Mouse (Mus musculus) kidney, embryonic 14.5 days (tissue): ENCODE measurements around the gene Ift52. TPM values are rescaled to one million over a fixed set of nuclear protein-coding genes. Genes with fewer than 3 reads are reported as not detected.

Source experiments
- ATAC-seq: fragments of 200-750 bp; cut with Nextera tagmentation; 2 replicates; pipeline ENCODE4 v1.8.0; 2017; ENCODE audit warnings: moderate number of reproducible peaks, mild to moderate bottlenecking, moderate TSS enrichment, moderate library complexity; ENCODE audit not compliant: low FRiP score, low TSS enrichment
- H3K27ac ChIP-seq: fragments of 300-500 bp; sonication (generic); 2 replicates; pipeline ENCODE4 v1.5.1; 2014; ENCODE audit warnings: low read depth, mild to moderate bottlenecking, low read length, moderate library complexity, mixed read lengths
- H3K27me3 ChIP-seq: fragments of 300-500 bp; sonication (generic); 2 replicates; pipeline ENCODE4 v1.6.1; 2014; ENCODE audit warnings: mild to moderate bottlenecking, low read length; ENCODE audit not compliant: control insufficient read depth, insufficient read depth
- H3K36me3 ChIP-seq: fragments of 300-500 bp; sonication (generic); 2 replicates; pipeline ENCODE4 v1.6.1; 2014; ENCODE audit warnings: low read length, mixed read lengths; ENCODE audit not compliant: control insufficient read depth, insufficient read depth
- H3K4me1 ChIP-seq: fragments of 300-500 bp; sonication (generic); 2 replicates; pipeline ENCODE4 v1.6.1; 2014; ENCODE audit warnings: low read length, mixed read lengths; ENCODE audit not compliant: control insufficient read depth, insufficient read depth
- H3K4me2 ChIP-seq: fragments of 300-500 bp; sonication (generic); replicated peaks from 2 replicates; pipeline ENCODE4 v1.6.1; 2014; ENCODE audit warnings: low read depth, mild to moderate bottlenecking, low read length
- H3K4me3 ChIP-seq: fragments of 300-500 bp; sonication (generic); 2 replicates; pipeline ENCODE4 v1.5.1; 2014; ENCODE audit warnings: mild to moderate bottlenecking, low read length
- H3K9ac ChIP-seq: fragments of 300-500 bp; sonication (generic); 2 replicates; pipeline ENCODE4 v1.6.1; 2014; ENCODE audit warnings: low read depth, mild to moderate bottlenecking, low read length, moderate library complexity
- H3K9me3 ChIP-seq: fragments of 300-500 bp; sonication (generic); 2 replicates; pipeline ENCODE4 v1.6.1; 2016; ENCODE audit warnings: low read length; ENCODE audit not compliant: control insufficient read depth
- WGBS: fragments of 180-500 bp; shearing (Covaris S2); extraction: QIAGEN DNeasy Blood & Tissue Kit; methylation state at CpG from one replicate; pipeline ENCODE4 v1.1.7; 2014; 5-methylcytosine and 5-hydroxymethylcytosine counted together
- polyA plus RNA-seq: library from polyadenylated mRNA; unstranded; fragments of >200 nt; fragmentation: Nextera tagmentation; extraction: Ambion mirVana; gene quantifications from 2 replicates; pipeline ENCODE4 v1.2.1, GENCODE M21; 2014

The Ift52 gene
- polyA plus RNA-seq, 1 experiment from 2014 or later = 56.0 TPM

- Histone ChIP-seq H3K4me1 (0 out of 2 replicates have a peak, but pooled peaks cover 5% of the 10 kb centered on the region), H3K36me3 (no peaks in the 10 kb centered on the region), H3K27me3 (no peaks in the 10 kb centered on the region), H3K27ac (no peak overlapping the region), H3K9me3 (no peaks in the 10 kb centered on the region), H3K9ac (no peak overlapping the region), H3K4me3 (no peak overlapping the region), H3K4me2 (no peak overlapping the region)
- WGBS = 88% methylated on average over 6 of the region's 6 CpGs
- ATAC-seq = no peak
These were observed 32.8 kb upstream of the Ift52 start for GRCm38 (mm10) chr2:162984381-162984780.

GRCm38 (mm10) chr2:162985923-162986322 is 31.2 kb upstream of the Ift52 start:
- 63% methylated on average over 3 of the region's 3 CpGs for WGBS
- Histone ChIP-seq H3K36me3 (no peaks in the 10 kb centered on the region), H3K27me3 (no peaks in the 10 kb centered on the region), H3K9me3 (no peaks in the 10 kb centered on the region), H3K27ac (no peak overlapping the region), H3K4me2 (no peak overlapping the region), H3K9ac (no peak overlapping the region), H3K4me1 (0 out of 2 replicates have a peak, but pooled peaks cover 5% of the 10 kb centered on the region), H3K4me3 (no peak overlapping the region)
- no peak; the same call in 1 of the 2 replicates for ATAC-seq

- no peak overlapping the region for H3K4me2 ChIP-seq
- H3K4me1 ChIP-seq = 0 out of 2 replicates have a peak, but pooled peaks cover 5% of the 10 kb centered on the region
- H3K27me3 ChIP-seq = no peaks in the 10 kb centered on the region; the same call in 1 of the 2 replicates
- H3K9me3 ChIP-seq = no peaks in the 10 kb centered on the region
- 0 out of 2 replicates have a peak, but pooled peaks have one; percentile 15 for ATAC-seq
- no peak overlapping the region for H3K4me3 ChIP-seq
- WGBS = 66% methylated on average over 3 of the region's 3 CpGs
- no peaks in the 10 kb centered on the region for H3K36me3 ChIP-seq
- H3K27ac ChIP-seq = no peak overlapping the region
- no peak overlapping the region for H3K9ac ChIP-seq
These were observed 30.4 kb upstream of the Ift52 start for GRCm38 (mm10) chr2:162986764-162987163.

- Histone ChIP-seq H3K27ac (no peak within 1 kb of the TSS), H3K4me1 (0 out of 2 replicates have a peak, but pooled peaks cover 5% of the 10 kb centered on the region)
- peak; percentile 87; the same call in 1 of the 2 replicates for ATAC-seq
These were observed 29.9 kb upstream of the Ift52 start, which contains the start of gene Sgk2 for GRCm38 (mm10) chr2:162987218-162987617. Gene Sgk2, plus strand, starts transcription at chr2:162987330.

GRCm38 (mm10) chr2:162988235-162988634 is 28.9 kb upstream of the Ift52 start:
- H3K4me3 ChIP-seq = no peak overlapping the region
- H3K36me3 ChIP-seq = no peaks in the 10 kb centered on the region
- H3K9me3 ChIP-seq = no peaks in the 10 kb centered on the region
- no peak for ATAC-seq
- 83% methylated on average over 4 of the region's 4 CpGs for WGBS
- H3K4me2 ChIP-seq = no peak overlapping the region
- H3K9ac ChIP-seq = no peak overlapping the region
- 0 out of 2 replicates have a peak, but pooled peaks cover 5% of the 10 kb centered on the region for H3K4me1 ChIP-seq
- H3K27me3 ChIP-seq = peaks cover 2% of the 10 kb centered on the region; the same call in 1 of the 2 replicates
- H3K27ac ChIP-seq = no peak overlapping the region

More at GRCm38 (mm10) chr2:162987218-162987617, 29.9 kb upstream of the Ift52 start, which contains the start of gene Sgk2:
- Histone ChIP-seq H3K27me3 (peaks cover 2% of the 10 kb centered on the region; the same call in 1 of the 2 replicates), H3K9ac (no peak within 1 kb of the TSS), H3K4me2 (no peak within 1 kb of the TSS), H3K36me3 (no peaks in the 10 kb centered on the region), H3K4me3 (no peak within 1 kb of the TSS), H3K9me3 (no peaks in the 10 kb centered on the region)
- 36% methylated on average over 8 of the region's 8 CpGs for WGBS

- Histone ChIP-seq H3K27me3 (peaks cover 2% of the 10 kb centered on the region; the same call in 1 of the 2 replicates), H3K27ac (no peak overlapping the region), H3K9ac (0 out of 2 replicates have a peak overlapping the region, but pooled peaks have one; percentile 12), H3K9me3 (no peaks in the 10 kb centered on the region), H3K36me3 (no peaks in the 10 kb centered on the region), H3K4me2 (no peak overlapping the region), H3K4me3 (no peak overlapping the region), H3K4me1 (0 out of 2 replicates have a peak, but pooled peaks cover 5% of the 10 kb centered on the region)
- WGBS = 40% methylated on average over 6 of the region's 6 CpGs
- no peak for ATAC-seq
These were observed 25.6 kb upstream of the Ift52 start for GRCm38 (mm10) chr2:162991394-162992083.

- H3K27ac ChIP-seq = no peak overlapping the region
- H3K9me3 ChIP-seq = no peaks in the 10 kb centered on the region
- peaks cover 2% of the 10 kb centered on the region; the same call in 1 of the 2 replicates for H3K27me3 ChIP-seq
- H3K4me2 ChIP-seq = no peak overlapping the region
- H3K4me3 ChIP-seq = no peak overlapping the region
- no peaks in the 10 kb centered on the region for H3K4me1 ChIP-seq
- no peaks in the 10 kb centered on the region for H3K36me3 ChIP-seq
- ATAC-seq = no peak
- 0 out of 2 replicates have a peak overlapping the region, but pooled peaks have one; percentile 12 for H3K9ac ChIP-seq
These were observed 25.1 kb upstream of the Ift52 start for GRCm38 (mm10) chr2:162992084-162992437.

GRCm38 (mm10) chr2:162993881-162994616 is 23.1 kb upstream of the Ift52 start:
- no peak overlapping the region for H3K27ac ChIP-seq
- ATAC-seq = no peak
- no peak overlapping the region for H3K4me3 ChIP-seq
- no peaks in the 10 kb centered on the region for H3K36me3 ChIP-seq
- no peaks in the 10 kb centered on the region for H3K9me3 ChIP-seq
- H3K9ac ChIP-seq = no peak overlapping the region
- no peaks in the 10 kb centered on the region for H3K4me1 ChIP-seq
- 81% methylated on average over 9 of the region's 9 CpGs for WGBS
- peaks cover 2% of the 10 kb centered on the region; the same call in 1 of the 2 replicates for H3K27me3 ChIP-seq
- no peak overlapping the region for H3K4me2 ChIP-seq
